8 mouse cellular contexts compared by ENCODE assay signal in genomic region chr14:30550232-30551070, GRCm38 (mm10). TPM values are rescaled to one million over a fixed set of nuclear protein-coding genes. Genes with fewer than 3 reads are reported as not detected.
A peak's percentile ranks its signal among the peaks of the same experiment; 100 is the strongest.
DNase-seq lines count a peak whose midpoint lies in the region; ATAC-seq and TF ChIP-seq lines count a peak whose summit lies in the region.

No protein-coding gene starts in this region.

- no peak for ATAC-seq in lung, embryonic 14.5 days (ENCODE audit: insufficient read depth)
- ATAC-seq in limb, embryonic 14.5 days (ENCODE audit: low FRiP score, low read depth) = no peak
- no peak for ATAC-seq in neural tube, embryonic 15.5 days (ENCODE audit: low FRiP score)

- 20% methylated on average over 8 of the region's 8 CpGs for WGBS in lung, embryonic 14.5 days
- 29% methylated on average over 8 of the region's 8 CpGs for WGBS in limb, embryonic 14.5 days
- WGBS in neural tube, embryonic 15.5 days = 31% methylated on average over 8 of the region's 8 CpGs

- TF ChIP-seq CTCF in lung, embryonic 14.5 days (IDR thresholded peaks at IDR 0.05; ENCODE audit: low read depth) = no peak
- TF ChIP-seq CTCF in embryonic fibroblast, embryonic 13.5 days (IDR thresholded peaks at IDR 0.05; ENCODE audit: borderline replicate concordance, insufficient read depth, low read length) = no peak

- H3K4me1 ChIP-seq in lung, embryonic 14.5 days (ENCODE audit: insufficient read depth) = peaks cover 14% of the 10 kb centered on the region; the same call in 1 of the 2 replicates
- peaks cover 16% of the 10 kb centered on the region for H3K4me1 ChIP-seq in embryonic fibroblast, embryonic 13.5 days (ENCODE audit: control insufficient read depth, insufficient read depth, low read length)
- H3K4me1 ChIP-seq in limb, embryonic 14.5 days (ENCODE audit: control insufficient read depth, insufficient read depth, low read length) = peaks cover 26% of the 10 kb centered on the region
- H3K4me1 ChIP-seq in neural tube, embryonic 15.5 days = peaks cover 38% of the 10 kb centered on the region

- H3K27me3 ChIP-seq in lung, embryonic 14.5 days (ENCODE audit: insufficient read depth, low read length) = no peaks in the 10 kb centered on the region
- H3K27me3 ChIP-seq in limb, embryonic 14.5 days (ENCODE audit: control insufficient read depth, insufficient read depth, low read length) = no peaks in the 10 kb centered on the region
- H3K27me3 ChIP-seq in neural tube, embryonic 15.5 days (replicated peaks) = no peaks in the 10 kb centered on the region

- H3K4me3 ChIP-seq in lung, embryonic 14.5 days (ENCODE audit: low read depth, low read length) = peak overlapping the region; percentile 83
- H3K4me3 ChIP-seq in embryonic fibroblast, embryonic 13.5 days (ENCODE audit: insufficient read depth, low read length) = peak overlapping the region; percentile 62
- peak overlapping the region; percentile 84 for H3K4me3 ChIP-seq in limb, embryonic 14.5 days (replicated peaks; ENCODE audit: low read length)
- H3K4me3 ChIP-seq in neural tube, embryonic 15.5 days (replicated peaks) = peak overlapping the region; percentile 78

- no peak; the same call in 1 of the 2 replicates for TF ChIP-seq POLR2A in embryonic fibroblast, embryonic 13.5 days (IDR thresholded peaks at IDR 0.05; ENCODE audit: low read depth, low read length)
- TF ChIP-seq POLR2A in limb, embryonic 14.5 days (IDR thresholded peaks at IDR 0.05; ENCODE audit: borderline replicate concordance, extremely low read depth, insufficient read depth, insufficient read length) = no peak

- peak overlapping the region; percentile 93; the same call in 1 of the 2 replicates for H3K27ac ChIP-seq in lung, embryonic 14.5 days (ENCODE audit: low read depth)
- H3K27ac ChIP-seq in embryonic fibroblast, embryonic 13.5 days (ENCODE audit: insufficient read depth, low read length) = no peak overlapping the region
- H3K27ac ChIP-seq in limb, embryonic 14.5 days (replicated peaks; ENCODE audit: low read depth, low read length) = no peak overlapping the region; the same call in 1 of the 2 replicates
- peak overlapping the region; percentile 96; the same call in 1 of the 2 replicates for H3K27ac ChIP-seq in neural tube, embryonic 15.5 days (replicated peaks)

- peak; percentile 37 for DNase-seq in lung, embryonic 14.5 days
- DNase-seq in lung, postnatal 4 days = no peak
- no peak for DNase-seq in limb, embryonic 14.5 days (ENCODE audit: low spot score)
- no peak for DNase-seq in cerebellum, postnatal 4 days (ENCODE audit: low spot score in 2 of 2)
- no peak for DNase-seq in natural killer cell, adult 2 months (ENCODE audit: low spot score in 2 of 2)
- no peak for DNase-seq in layer of hippocampus, adult 11-12 months (ENCODE audit: low spot score)

- peaks cover 14% of the 10 kb centered on the region for H3K36me3 ChIP-seq in lung, embryonic 14.5 days (ENCODE audit: insufficient read depth)
- H3K36me3 ChIP-seq in limb, embryonic 14.5 days (ENCODE audit: control insufficient read depth, insufficient read depth, low read length) = no peaks in the 10 kb centered on the region; the same call in 1 of the 2 replicates
- H3K36me3 ChIP-seq in neural tube, embryonic 15.5 days = no peaks in the 10 kb centered on the region

- peak overlapping the region; percentile 90 for H3K9ac ChIP-seq in lung, embryonic 14.5 days
- H3K9ac ChIP-seq in limb, embryonic 14.5 days (ENCODE audit: low read depth, low read length, severe bottlenecking) = peak overlapping the region; percentile 75
- peak overlapping the region; percentile 91 for H3K9ac ChIP-seq in neural tube, embryonic 15.5 days (replicated peaks)

- no peaks in the 10 kb centered on the region for H3K9me3 ChIP-seq in lung, embryonic 14.5 days (ENCODE audit: low read depth, low read length)
- no peaks in the 10 kb centered on the region for H3K9me3 ChIP-seq in limb, embryonic 14.5 days (ENCODE audit: control insufficient read depth, low read length)
- H3K9me3 ChIP-seq in neural tube, embryonic 15.5 days (replicated peaks) = no peaks in the 10 kb centered on the region

- H3K4me2 ChIP-seq in lung, embryonic 14.5 days = peak overlapping the region; percentile 97
- peak overlapping the region; percentile 81 for H3K4me2 ChIP-seq in limb, embryonic 14.5 days (replicated peaks; ENCODE audit: low read depth, low read length, severe bottlenecking)
- H3K4me2 ChIP-seq in neural tube, embryonic 15.5 days = peak overlapping the region; percentile 88

RNA-seq across cellular contexts. Expression of gene Tkt, which starts 2.3 kb away (rescaled TPM):
- 145 and 152 TPM in 2 replicates for polyA plus RNA-seq in lung, embryonic 14.5 days (2014; fragmentation: Nextera tagmentation; extraction: Ambion mirVana)
- 288 and 417 TPM in 2 replicates for polyA plus RNA-seq in embryonic fibroblast, embryonic 13.5 days (2011; ENCODE audit: insufficient read length, low read depth, missing spikeins)
- polyA plus RNA-seq in limb, embryonic 14.5 days (2012; rRNA removed) = 195 and 213 TPM in 2 replicates
- polyA plus RNA-seq in limb, embryonic 14.5 days (2014; fragmentation: Nextera tagmentation; extraction: Ambion mirVana) = 107 and 123 TPM in 2 replicates
- polyA plus RNA-seq in neural tube, embryonic 15.5 days (2015; fragmentation: Nextera tagmentation; extraction: Ambion mirVana) = 270 and 288 TPM in 2 replicates

RNA-seq across cellular contexts. Expression of gene Cacna1d, which starts 59.2 kb away (rescaled TPM):
- polyA plus RNA-seq in lung, embryonic 14.5 days (2014; fragmentation: Nextera tagmentation; extraction: Ambion mirVana) = 10.5 and 10.9 TPM in 2 replicates
- not detected in 2 replicates for polyA plus RNA-seq in embryonic fibroblast, embryonic 13.5 days (2011; ENCODE audit: insufficient read length, low read depth, missing spikeins)
- polyA plus RNA-seq in limb, embryonic 14.5 days (2012; rRNA removed) = 13.0 and 15.4 TPM in 2 replicates
- 4.7 and 4.9 TPM in 2 replicates for polyA plus RNA-seq in limb, embryonic 14.5 days (2014; fragmentation: Nextera tagmentation; extraction: Ambion mirVana)
- polyA plus RNA-seq in neural tube, embryonic 15.5 days (2015; fragmentation: Nextera tagmentation; extraction: Ambion mirVana) = 9.4 and 11.5 TPM in 2 replicates

Comparison
In these comparisons a context has a peak if more than half of its experiments do, and no peak if none do; other contexts are left out.
1. H3K27ac ChIP-seq: peak in lung, embryonic 14.5 days (single experiment) and neural tube, embryonic 15.5 days (single experiment); none in embryonic fibroblast, embryonic 13.5 days (single experiment) and limb, embryonic 14.5 days (single experiment).
2. Peak in every context shown above with its lines, with median percentiles within 50 percentile points of each other: H3K4me2 ChIP-seq, H3K4me3 ChIP-seq and H3K9ac ChIP-seq.